Mouse (Mus musculus) retina, postnatal 1 day (tissue): ENCODE results near the gene Dock8.

Source experiments
- DNase-seq: peaks from one replicate; pipeline ENCODE4 v3.0.0-alpha.2; 2012

Dock8 gene

DNA sequence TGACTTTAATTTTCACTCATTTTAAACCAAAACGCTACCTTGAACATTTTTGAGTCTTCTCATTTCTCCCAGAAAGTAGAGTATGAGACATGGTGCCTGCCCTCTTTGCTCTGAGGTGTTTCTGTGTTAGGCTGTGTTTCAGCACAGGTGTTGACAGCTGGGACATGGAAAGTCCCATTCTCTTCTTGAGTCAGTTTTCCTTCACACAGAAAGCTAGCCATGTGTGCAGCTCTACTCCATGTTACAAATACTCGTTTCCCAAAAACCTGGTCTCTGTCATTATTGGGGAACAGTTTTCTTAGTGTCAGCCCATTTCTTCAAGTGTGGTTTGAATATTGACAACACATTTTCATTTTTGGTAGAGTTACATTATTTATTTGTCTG, 63.5 kb downstream of the Dock8 start:
- DNase-seq = no peak

GRCm38 (mm10) chr19:25066229-25066628, 66.9 kb downstream of the Dock8 start:
- DNase-seq = no peak

- DNase-seq = no peak
These were observed 69.2 kb downstream of the Dock8 start for GRCm38 (mm10) chr19:25068518-25068917.

- DNase-seq = no peak
These were observed 73.2 kb downstream of the Dock8 start for GRCm38 (mm10) chr19:25072521-25072920.

DNA sequence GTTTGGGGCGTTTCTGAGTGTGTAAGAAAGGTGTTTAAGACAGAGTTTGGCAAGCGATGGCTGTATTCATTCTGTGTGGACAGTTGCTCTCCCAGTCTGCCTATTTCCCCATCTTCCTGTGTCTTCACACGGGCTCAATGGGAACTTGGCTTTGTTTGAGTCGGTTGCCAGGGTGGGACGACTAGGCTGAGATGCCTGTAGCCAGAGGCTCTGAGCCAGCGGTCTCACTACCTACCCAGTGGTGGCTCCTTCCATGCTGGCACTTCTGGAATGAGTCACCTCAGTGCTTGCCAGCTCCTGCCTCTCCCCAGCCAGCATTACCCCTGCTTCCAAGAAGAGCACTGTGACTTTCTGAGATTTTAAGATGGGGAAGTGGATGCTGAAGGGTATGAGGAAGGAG, 75.4 kb downstream of the Dock8 start:
- DNase-seq = no peak

GRCm38 (mm10) chr19:25077636-25078035, 78.3 kb downstream of the Dock8 start:
- DNase-seq = no peak

DNA sequence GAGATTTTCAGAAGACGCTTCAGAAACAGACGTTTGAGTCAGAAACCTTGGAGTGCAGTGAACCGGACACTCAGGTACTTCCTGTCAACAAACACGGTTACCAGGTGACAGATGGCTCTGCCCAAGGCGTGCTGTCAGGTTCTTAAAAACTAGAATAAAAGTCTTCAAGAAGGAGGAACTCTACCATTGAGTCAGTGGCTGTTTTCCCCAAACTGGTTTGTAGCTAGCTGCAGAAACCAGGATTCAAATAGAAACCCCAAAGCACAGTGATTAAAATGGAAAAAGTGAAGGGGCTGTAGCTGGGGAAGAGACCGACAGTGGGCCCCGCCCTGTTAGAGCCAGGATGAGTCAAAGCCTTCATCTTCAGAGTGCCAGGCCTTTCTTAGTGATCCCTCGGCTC, 78.8 kb downstream of the Dock8 start:
- DNase-seq = no peak

- no peak for DNase-seq
These were observed 80.8 kb downstream of the Dock8 start for GRCm38 (mm10) chr19:25080166-25080565.

- no peak for DNase-seq
These were observed 83.5 kb downstream of the Dock8 start for GRCm38 (mm10) chr19:25082839-25083238.

DNA sequence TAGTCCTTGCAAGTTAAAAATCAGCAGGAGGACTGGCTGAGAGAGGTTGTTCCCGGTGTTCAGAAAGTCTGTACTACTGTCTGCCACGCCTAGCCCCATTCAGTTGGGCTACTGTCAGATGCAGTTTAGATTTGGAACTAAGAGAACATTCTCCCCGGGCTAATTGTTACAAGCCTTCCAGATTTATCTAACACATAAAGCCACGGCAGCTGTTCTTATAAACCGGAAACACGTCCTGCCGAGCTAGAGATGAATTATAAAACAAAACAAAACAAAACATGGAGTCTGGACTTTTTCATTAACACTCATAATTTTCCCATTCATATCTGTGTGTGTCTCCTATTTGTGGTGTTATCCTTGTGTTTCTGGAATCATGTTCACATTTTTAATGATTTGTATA, 87.8 kb downstream of the Dock8 start:
- DNase-seq = no peak

DNA sequence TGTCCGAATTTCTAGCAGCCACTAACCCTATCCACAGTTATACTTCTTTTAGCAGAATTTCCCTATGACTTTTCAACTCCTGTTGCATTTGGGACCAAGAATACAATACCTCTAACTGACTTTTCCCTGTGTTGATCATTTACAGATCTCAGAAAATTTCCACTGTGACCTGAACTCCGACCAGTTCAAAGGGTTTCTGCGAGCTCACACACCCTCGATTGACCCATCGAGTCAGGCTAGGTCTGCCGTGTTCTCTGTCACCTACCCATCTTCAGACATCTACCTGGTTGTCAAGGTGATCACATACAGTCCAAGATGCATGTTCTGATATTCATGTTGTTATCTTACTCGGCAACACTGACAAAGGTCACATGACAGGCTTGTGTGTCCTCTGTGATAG, 90.4 kb downstream of the Dock8 start:
- no peak for DNase-seq

GRCm38 (mm10) chr19:25095135-25095534, 95.8 kb downstream of the Dock8 start:
- no peak for DNase-seq

- DNase-seq = no peak
These were observed 97.0 kb downstream of the Dock8 start for GRCm38 (mm10) chr19:25096316-25096715.

GRCm38 (mm10) chr19:25096986-25097385, 97.7 kb downstream of the Dock8 start:
- no peak for DNase-seq

DNA sequence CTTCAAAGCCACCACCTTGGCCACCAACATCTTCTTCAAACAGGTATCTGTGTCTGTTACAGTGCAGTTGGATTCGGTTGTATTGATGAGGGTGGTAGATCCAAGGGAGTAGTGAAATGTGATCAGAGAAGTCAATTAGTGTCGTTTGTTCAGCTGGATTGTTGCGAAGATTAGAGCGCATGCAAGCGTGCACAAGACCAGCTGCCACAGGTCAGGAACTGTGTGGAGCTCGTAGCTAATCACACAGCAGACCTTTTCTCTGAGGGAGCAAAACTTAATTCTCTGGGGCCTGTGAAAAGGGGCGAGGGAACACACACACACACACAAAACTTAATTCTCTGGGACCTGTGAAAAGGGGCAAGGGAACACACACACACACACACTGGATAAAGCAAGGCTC, 98.2 kb downstream of the Dock8 start:
- peak; percentile 40 for DNase-seq

- no peak for DNase-seq
These were observed 98.6 kb downstream of the Dock8 start for GRCm38 (mm10) chr19:25097951-25098350.

DNA sequence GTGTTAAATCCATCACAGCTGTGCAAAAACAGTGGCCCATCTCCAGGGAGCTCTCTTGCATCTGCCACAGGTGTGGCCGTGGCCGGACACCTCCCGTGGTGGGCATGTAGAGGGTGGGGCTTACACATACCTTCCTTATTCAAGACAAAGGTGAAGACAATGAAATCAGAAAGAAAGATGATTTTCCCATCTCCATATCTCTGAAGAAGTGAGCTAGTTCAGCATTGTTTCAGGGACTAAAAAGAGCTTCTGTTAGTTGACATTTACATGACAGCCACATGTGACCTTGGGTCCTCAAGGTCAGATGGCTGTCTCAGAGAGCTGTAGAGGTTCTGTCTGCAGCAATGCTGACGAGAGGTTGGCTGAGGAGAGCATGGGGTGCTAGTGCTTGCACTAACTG, 99.6 kb downstream of the Dock8 start:
- no peak for DNase-seq

GRCm38 (mm10) chr19:25105682-25106081, 106.3 kb downstream of the Dock8 start:
- DNase-seq = peak; percentile 41

DNA sequence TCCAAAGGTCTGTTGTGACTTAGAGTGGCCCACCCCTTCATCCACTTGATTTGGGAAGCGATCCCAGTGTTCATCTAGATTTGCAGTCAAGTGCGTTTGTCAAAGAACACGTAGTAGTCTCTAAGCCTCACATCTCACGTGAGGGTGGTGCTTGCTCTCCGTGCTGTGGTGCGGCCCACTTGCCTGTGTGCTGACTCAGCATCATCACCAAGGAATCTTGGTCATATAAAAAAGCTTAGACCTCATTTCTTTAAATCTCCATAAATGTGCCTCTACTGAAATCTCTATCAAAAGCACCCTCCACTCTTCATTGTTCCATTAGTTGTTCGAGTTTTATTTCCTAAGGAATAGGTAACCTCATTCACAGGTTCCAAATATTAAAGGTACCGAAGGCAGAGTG, 107.0 kb downstream of the Dock8 start:
- no peak for DNase-seq

- DNase-seq = peak; percentile 32
These were observed 108.1 kb downstream of the Dock8 start for GRCm38 (mm10) chr19:25107417-25107816.

DNA sequence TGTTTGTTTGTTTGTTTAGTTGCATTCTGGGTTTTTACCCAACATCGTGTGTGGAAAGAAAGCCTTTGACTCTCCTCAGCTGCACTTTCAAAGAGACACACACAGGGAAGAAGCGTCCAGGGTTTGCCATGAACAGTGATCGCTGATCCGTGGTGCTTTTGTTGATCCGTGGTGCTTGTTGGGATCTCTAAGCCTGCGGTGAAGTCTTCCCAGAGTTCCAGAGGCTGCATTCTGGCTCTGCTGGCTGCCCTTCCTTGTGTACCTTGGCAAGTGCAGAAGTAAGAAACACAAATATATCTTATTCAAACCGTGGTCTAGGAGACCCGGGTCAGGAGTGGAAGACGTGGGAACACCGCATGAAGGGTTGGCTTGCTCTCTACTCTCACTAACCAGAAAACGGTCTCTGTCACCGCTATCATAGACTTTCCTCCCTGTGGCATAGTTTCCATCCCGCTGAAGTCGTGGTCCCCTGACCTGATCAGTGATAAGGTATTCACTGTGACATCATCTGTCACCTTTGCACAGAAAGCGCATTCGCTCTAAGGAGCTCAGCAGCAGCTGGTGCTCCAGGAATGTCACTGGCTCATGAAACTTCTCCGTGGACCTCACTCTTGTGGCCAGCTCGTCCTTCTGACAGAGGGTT, 112.4 kb downstream of the Dock8 start:
- no peak for DNase-seq

GRCm38 (mm10) chr19:25116981-25117380, 117.6 kb downstream of the Dock8 start:
- no peak for DNase-seq

DNA sequence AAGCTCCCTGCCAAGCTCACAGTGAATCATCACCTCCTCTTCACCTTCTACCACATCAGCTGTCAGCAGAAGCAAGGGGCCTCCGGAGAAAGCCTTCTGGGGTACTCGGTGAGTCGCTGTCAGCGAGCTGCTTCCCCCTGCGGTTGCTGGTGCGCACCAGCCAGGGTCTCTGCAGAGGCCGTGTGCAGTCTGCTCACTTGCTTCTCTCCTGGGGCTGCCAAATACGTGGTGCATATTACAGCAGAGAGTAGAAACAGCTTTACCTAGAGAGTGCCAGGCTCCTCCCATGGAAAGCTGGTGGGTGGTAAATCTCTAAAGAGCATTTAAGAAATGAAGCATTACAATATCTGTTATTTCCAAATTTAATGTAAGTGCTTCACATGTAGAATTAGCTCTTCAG, 123.1 kb downstream of the Dock8 start:
- no peak for DNase-seq

DNA sequence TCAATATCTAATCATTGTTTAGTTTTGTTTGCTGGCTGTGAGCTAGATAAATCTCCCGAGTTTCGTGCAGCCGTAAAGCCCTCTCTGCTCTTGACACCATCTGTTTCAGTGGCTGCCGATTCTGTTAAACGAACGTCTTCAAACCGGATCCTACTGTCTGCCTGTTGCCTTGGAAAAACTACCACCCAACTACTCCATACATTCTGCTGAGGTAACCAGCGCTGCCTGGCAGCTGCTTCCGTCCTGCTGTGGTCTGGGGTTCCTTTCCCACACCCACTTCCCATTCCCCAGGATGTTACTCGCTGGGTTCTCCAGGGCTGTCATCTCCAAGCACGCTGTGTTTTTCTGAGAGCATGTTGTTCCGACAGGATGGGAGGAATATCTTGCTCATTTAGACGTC, 123.7 kb downstream of the Dock8 start:
- DNase-seq = no peak

- no peak for DNase-seq
These were observed 124.1 kb downstream of the Dock8 start for GRCm38 (mm10) chr19:25123461-25123860.

GRCm38 (mm10) chr19:25132322-25132721, 133.0 kb downstream of the Dock8 start:
- peak; percentile 48 for DNase-seq
